Mouse (Mus musculus) MEL (cell line): ENCODE data around the gene Naga. TPM values are rescaled to one million over a fixed set of nuclear protein-coding genes. Genes with fewer than 3 reads are reported as not detected.

ENCODE experiments used
- DNase-seq: peaks from one replicate; pipeline ENCODE4 v3.0.0; 2011; ENCODE audit warnings: low read depth, low spot score
- H3K27ac ChIP-seq: 2 replicates; pipeline ENCODE4 v1.5.1; 2012; ENCODE audit warnings: low read depth, mild to moderate bottlenecking, control low read depth, low read length, moderate library complexity; ENCODE audit not compliant: control insufficient read depth
- H3K27me3 ChIP-seq, 2 experiments: fragments of 150-350 bp in 1 of 2; sonication (generic) in 1 of 2; 2 replicates each; pipeline ENCODE4 v1.6.1; 2012; ENCODE audit warnings: low read length in 2 of 2, mild to moderate bottlenecking in 2 of 2, improper control_type of control experiment in 1 of 2, moderate library complexity in 1 of 2; ENCODE audit not compliant: insufficient read depth in 2 of 2, control insufficient read depth in 1 of 2
- H3K36me3 ChIP-seq, 2 experiments: 2 replicates each; pipeline ENCODE4 v1.6.1; 2012 to 2014; ENCODE audit warnings: low read length in 2 of 2, improper control_type of control experiment in 1 of 2, inconsistent platforms in 1 of 2, mild to moderate bottlenecking in 1 of 2; ENCODE audit not compliant: insufficient read depth in 2 of 2, control insufficient read depth in 1 of 2
- H3K4me1 ChIP-seq, 2 experiments: fragments of 150-350 bp in 1 of 2; sonication (generic) in 1 of 2; 2 replicates each; pipeline ENCODE4 v1.6.1; 2012; ENCODE audit warnings: low read length in 2 of 2, improper control_type of control experiment in 1 of 2, mild to moderate bottlenecking in 1 of 2; ENCODE audit not compliant: insufficient read depth in 2 of 2, control insufficient read depth in 1 of 2
- H3K4me3 ChIP-seq, 2 experiments: fragments of 150-350 bp in 1 of 2; sonication (generic) in 1 of 2; 2 replicates each; pipeline ENCODE4 v1.5.1; 2012; ENCODE audit warnings: low read depth in 2 of 2, low read length in 2 of 2, mild to moderate bottlenecking in 2 of 2, moderate library complexity in 2 of 2, control low read depth in 1 of 2, improper control_type of control experiment in 1 of 2; ENCODE audit not compliant: control insufficient read depth in 1 of 2, insufficient read depth in 1 of 2
- H3K79me2 ChIP-seq: 2 replicates; pipeline ENCODE4 v1.6.1; 2012; ENCODE audit warnings: mild to moderate bottlenecking, low read length, moderate library complexity; ENCODE audit not compliant: control insufficient read depth, poor library complexity, insufficient read depth
- H3K9ac ChIP-seq: 2 replicates; pipeline ENCODE4 v1.6.1; 2012; ENCODE audit warnings: low read depth, mild to moderate bottlenecking, control low read depth, low read length, moderate library complexity; ENCODE audit not compliant: control insufficient read depth, poor library complexity, severe bottlenecking
- H3K9me3 ChIP-seq: fragments of 150-350 bp; sonication (generic); replicated peaks from 2 replicates; pipeline ENCODE4 v1.6.1; 2012; ENCODE audit warnings: mild to moderate bottlenecking, low read length, improper control_type of control experiment, moderate library complexity; ENCODE audit not compliant: insufficient read depth
- BHLHE40 ChIP-seq: IDR thresholded peaks from 2 replicates; pipeline ENCODE4 v1.6.1; 2012; ENCODE audit warnings: low read depth, mild to moderate bottlenecking, inconsistent platforms, low read length, improper control_type of control experiment, borderline replicate concordance
- CHD1 ChIP-seq: IDR thresholded peaks from 2 replicates; pipeline ENCODE4 v1.6.1; 2012; ENCODE audit warnings: low read depth, mild to moderate bottlenecking, inconsistent platforms, low read length, improper control_type of control experiment
- CHD2 ChIP-seq: IDR thresholded peaks from 2 replicates; pipeline ENCODE4 v1.6.1; 2011; ENCODE audit warnings: low read length, improper control_type of control experiment
- CTCF ChIP-seq, 3 experiments: IDR thresholded peaks in 2 of 3; conservative IDR thresholded peaks in 1 of 3; 2 replicates each; pipeline ENCODE4 v1.5.1; 2011 to 2012; ENCODE audit warnings: low read length in 3 of 3, low read depth in 2 of 3, mild to moderate bottlenecking in 2 of 3, improper control_type of control experiment in 1 of 3, inconsistent platforms in 1 of 3, mixed read lengths in 1 of 3, moderate library complexity in 1 of 3; ENCODE audit not compliant: control insufficient read depth in 1 of 3, insufficient read depth in 1 of 3, poor library complexity in 1 of 3, severe bottlenecking in 1 of 3
- E2F4 ChIP-seq: IDR thresholded peaks from 2 replicates; pipeline ENCODE4 v1.6.1; 2011; ENCODE audit warnings: low read depth, low read length, improper control_type of control experiment, borderline replicate concordance
- ELF1 ChIP-seq: IDR thresholded peaks from 2 replicates; pipeline ENCODE4 v1.6.1; 2014; ENCODE audit warnings: low read depth, mild to moderate bottlenecking, inconsistent platforms, low read length, improper control_type of control experiment, moderate library complexity
- EP300 ChIP-seq, 2 experiments: IDR thresholded peaks; 2 replicates each; pipeline ENCODE4 v1.6.1; 2011; ENCODE audit warnings: improper control_type of control experiment in 2 of 2, low read length in 2 of 2, low read depth in 1 of 2, mild to moderate bottlenecking in 1 of 2
- ETS1 ChIP-seq: IDR thresholded peaks from 2 replicates; pipeline ENCODE4 v1.6.1; 2012; ENCODE audit warnings: low read depth, mild to moderate bottlenecking, inconsistent platforms, low read length, improper control_type of control experiment, moderate library complexity
- GABPA ChIP-seq: IDR thresholded peaks from 2 replicates; pipeline ENCODE4 v1.6.1; 2012; ENCODE audit warnings: low read depth, mild to moderate bottlenecking, inconsistent platforms, low read length, improper control_type of control experiment, moderate library complexity
- JUND ChIP-seq: IDR thresholded peaks from 2 replicates; pipeline ENCODE4 v1.6.1; 2011; ENCODE audit warnings: low read depth, mild to moderate bottlenecking, improper control_type of control experiment, low read length
- KAT2A ChIP-seq: conservative IDR thresholded peaks from 2 replicates; pipeline ENCODE4 v1.6.1; 2012; ENCODE audit warnings: low read depth, low read length, improper control_type of control experiment, inconsistent platforms
- MAFK ChIP-seq: IDR thresholded peaks from 2 replicates; pipeline ENCODE4 v1.6.1; 2011; ENCODE audit warnings: low read depth, mild to moderate bottlenecking, low read length, improper control_type of control experiment, borderline replicate concordance
- MAX ChIP-seq: IDR thresholded peaks from 2 replicates; pipeline ENCODE4 v1.6.1; 2011; ENCODE audit warnings: low read length, improper control_type of control experiment
- MAZ ChIP-seq: IDR thresholded peaks from 2 replicates; pipeline ENCODE4 v1.6.1; 2012; ENCODE audit warnings: low read depth, mild to moderate bottlenecking, inconsistent platforms, low read length, improper control_type of control experiment
- MEF2A ChIP-seq: IDR thresholded peaks from 2 replicates; pipeline ENCODE4 v1.6.1; 2014; ENCODE audit warnings: low read depth, mild to moderate bottlenecking, inconsistent platforms, low read length, improper control_type of control experiment; ENCODE audit not compliant: poor library complexity, insufficient replicate concordance, severe bottlenecking; ENCODE audit errors: extremely low read depth
- MXI1 ChIP-seq: IDR thresholded peaks from 2 replicates; pipeline ENCODE4 v1.6.1; 2011; ENCODE audit warnings: mild to moderate bottlenecking, low read depth, low read length, improper control_type of control experiment
- MYB ChIP-seq: IDR thresholded peaks from 2 replicates; pipeline ENCODE4 v1.6.1; 2011; ENCODE audit warnings: mild to moderate bottlenecking, low read depth, low read length, improper control_type of control experiment
- MYC ChIP-seq: IDR thresholded peaks from 2 replicates; pipeline ENCODE4 v1.6.1; 2011; ENCODE audit warnings: low read depth, mild to moderate bottlenecking, low read length, improper control_type of control experiment, moderate library complexity
- NELFE ChIP-seq: IDR thresholded peaks from 2 replicates; pipeline ENCODE4 v1.6.1; 2011; ENCODE audit warnings: low read depth, low read length, improper control_type of control experiment
- NRF1 ChIP-seq: IDR thresholded peaks from 2 replicates; pipeline ENCODE4 v1.6.1; 2014; ENCODE audit warnings: low read depth, mild to moderate bottlenecking, inconsistent platforms, low read length, improper control_type of control experiment, moderate library complexity; ENCODE audit not compliant: poor library complexity, insufficient read depth, severe bottlenecking
- POLR2A ChIP-seq, 2 experiments: IDR thresholded peaks; 2 replicates each; pipeline ENCODE4 v1.6.1; 2011 to 2012; ENCODE audit warnings: low read length in 2 of 2, mild to moderate bottlenecking in 2 of 2, control low read depth in 1 of 2, improper control_type of control experiment in 1 of 2, low read depth in 1 of 2, moderate library complexity in 1 of 2; ENCODE audit not compliant: control insufficient read depth in 1 of 2, insufficient read depth in 1 of 2, poor library complexity in 1 of 2
- POLR2AphosphoS5 ChIP-seq: IDR thresholded peaks from 2 replicates; pipeline ENCODE4 v1.6.1; 2012; ENCODE audit warnings: low read depth, borderline replicate concordance, mild to moderate bottlenecking, inconsistent platforms, low read length, moderate library complexity, mixed read lengths
- RAD21 ChIP-seq: IDR thresholded peaks from 2 replicates; pipeline ENCODE4 v1.6.1; 2011; ENCODE audit warnings: mild to moderate bottlenecking, low read depth, low read length, improper control_type of control experiment
- RCOR1 ChIP-seq: IDR thresholded peaks from 2 replicates; pipeline ENCODE4 v1.6.1; 2012; ENCODE audit warnings: low read depth, mild to moderate bottlenecking, inconsistent platforms, low read length, improper control_type of control experiment
- SIN3A ChIP-seq: IDR thresholded peaks from 2 replicates; pipeline ENCODE4 v1.6.1; 2012; ENCODE audit warnings: low read length, improper control_type of control experiment, inconsistent platforms
- SMC3 ChIP-seq: IDR thresholded peaks from 2 replicates; pipeline ENCODE4 v1.6.1; 2011; ENCODE audit warnings: low read depth, low read length, improper control_type of control experiment
- TAL1 ChIP-seq: IDR thresholded peaks from 2 replicates; pipeline ENCODE4 v1.6.1; 2012; ENCODE audit warnings: mild to moderate bottlenecking, inconsistent platforms, low read length, moderate library complexity, mixed read lengths
- TBP ChIP-seq: IDR thresholded peaks from 2 replicates; pipeline ENCODE4 v1.8.0; 2011; ENCODE audit warnings: low read depth, low read length, improper control_type of control experiment
- TCF12 ChIP-seq: IDR thresholded peaks from 2 replicates; pipeline ENCODE4 v1.6.1; 2014; ENCODE audit warnings: low read depth, mild to moderate bottlenecking, inconsistent platforms, low read length, improper control_type of control experiment, moderate library complexity
- USF1 ChIP-seq: IDR thresholded peaks from 2 replicates; pipeline ENCODE4 v1.6.1; 2014; ENCODE audit warnings: low read depth, mild to moderate bottlenecking, inconsistent platforms, low read length, improper control_type of control experiment, moderate library complexity
- USF2 ChIP-seq, 2 experiments: IDR thresholded peaks; 2 replicates each; pipeline ENCODE4 v1.6.1; 2011 to 2012; ENCODE audit warnings: improper control_type of control experiment in 2 of 2, low read length in 2 of 2, borderline replicate concordance in 1 of 2, inconsistent platforms in 1 of 2, low read depth in 1 of 2, mild to moderate bottlenecking in 1 of 2; ENCODE audit not compliant: insufficient read depth in 1 of 2
- ZC3H11A ChIP-seq: IDR thresholded peaks from 2 replicates; pipeline ENCODE4 v1.6.1; 2012; ENCODE audit warnings: low read depth, mild to moderate bottlenecking, inconsistent platforms, low read length, improper control_type of control experiment
- ZKSCAN1 ChIP-seq: IDR thresholded peaks from 2 replicates; pipeline ENCODE4 v1.6.1; 2012; ENCODE audit warnings: low read depth, mild to moderate bottlenecking, inconsistent platforms, low read length, improper control_type of control experiment, moderate library complexity
- ZMIZ1 ChIP-seq: IDR thresholded peaks from 2 replicates; pipeline ENCODE4 v1.6.1; 2012; ENCODE audit warnings: low read depth, mild to moderate bottlenecking, inconsistent platforms, low read length, improper control_type of control experiment, moderate library complexity
- ZNF384 ChIP-seq: IDR thresholded peaks from 2 replicates; pipeline ENCODE4 v1.6.1; 2012; ENCODE audit warnings: low read depth, mild to moderate bottlenecking, inconsistent platforms, low read length, improper control_type of control experiment
- polyA plus RNA-seq, 2 experiments: library from polyadenylated mRNA; stranded (reverse) in 1 of 2; unstranded in 1 of 2; fragments of >175 nt in 1 of 2; fragments of >200 nt in 1 of 2; gene quantifications; 2 replicates each; pipeline versions ENCODE4 v1.2.1 to v1.2.4; 2012; ENCODE audit warnings: low replicate concordance in 2 of 2, low read depth in 1 of 2; ENCODE audit not compliant: insufficient read length in 2 of 2, insufficient read depth in 1 of 2, missing spikeins in 1 of 2
- total RNA-seq: library from RNA; depleted of rRNA; stranded (reverse); fragments of 300-350 nt; gene quantifications from 2 replicates; pipeline ENCODE4 v1.2.3, GENCODE M21; 2012

Naga gene
- total and polyA plus RNA-seq, 3 experiments = 26.4 to 59.5 TPM; not detected in 1

DNA sequence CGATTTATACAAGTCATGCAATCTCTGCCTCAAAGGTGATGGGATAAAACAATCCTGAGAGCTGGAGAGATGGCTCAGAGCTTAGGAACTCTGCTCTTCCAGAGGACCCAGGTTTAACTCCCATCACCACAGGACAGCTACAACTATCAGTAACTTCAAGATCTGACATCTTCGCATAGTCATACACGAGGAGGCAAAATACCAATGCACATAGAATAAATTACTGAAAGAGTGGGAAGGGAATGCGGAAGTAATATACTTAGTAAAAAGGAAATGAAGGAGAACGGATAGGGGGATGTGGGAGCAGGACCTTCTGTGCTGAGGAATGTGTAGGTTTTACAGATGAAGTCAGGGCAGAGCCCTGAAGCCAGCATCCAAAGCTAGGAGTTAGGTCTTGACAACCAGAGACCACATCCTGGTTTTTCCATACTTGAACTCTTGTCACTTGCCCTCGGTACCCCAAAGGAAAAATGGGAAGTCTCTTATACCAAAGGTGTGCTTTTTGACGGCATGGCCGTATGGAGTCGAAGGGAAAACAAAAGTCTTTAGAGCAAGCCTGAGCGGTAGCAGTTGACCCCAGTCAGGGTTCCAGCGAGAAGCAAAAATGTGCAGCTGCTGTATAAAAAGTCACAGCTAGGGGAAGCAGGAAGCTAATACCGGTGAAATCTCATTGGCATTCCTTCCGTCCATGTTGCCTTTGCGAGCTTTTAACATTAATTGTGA is 8.0 kb upstream of the Naga start:
- peaks cover 0 to 55% of the 10 kb centered on the region in 2 experiments; a peak in 2 of 4 replicates for H3K36me3 ChIP-seq
- H3K4me1 ChIP-seq = peaks cover 14 to 61% of the 10 kb centered on the region in 2 experiments
- DNase-seq = peak; percentile 69
- TF ChIP-seq ZC3H11A (no peak), EP300 (IDR thresholded peaks at IDR 0.05; ENCODE audit: low read depth in 1 of 2, low read length in 2 of 2) (0 out of 4 replicates have a peak, but pooled peaks of 1 of the 2 experiments have one; percentile 20), MAFK (no peak), USF2 (IDR thresholded peaks at IDR 0.05; ENCODE audit: borderline replicate concordance in 1 of 2, insufficient read depth in 1 of 2, low read depth in 1 of 2, low read length in 2 of 2) (no peak), E2F4 (no peak), ZMIZ1 (no peak), POLR2A (IDR thresholded peaks at IDR 0.05; ENCODE audit: control insufficient read depth in 1 of 2, insufficient read depth in 1 of 2, low read depth in 1 of 2, low read length in 2 of 2, poor library complexity in 1 of 2) (peak in 1 of 2 experiments; percentile 22; a peak in 1 of 4 replicates), TCF12 (no peak), CHD2 (no peak), TBP (peak; percentile 36; the same call in 1 of the 2 replicates), MYB (no peak), POLR2AphosphoS5 (no peak), BHLHE40 (no peak), USF1 (no peak), JUND (no peak), MXI1 (no peak; the same call in 1 of the 2 replicates), CTCF (IDR thresholded peaks at IDR 0.05 in 2 of 3, conservative IDR thresholded peaks at IDR 0.05 in 1 of 3; ENCODE audit: control insufficient read depth in 1 of 3, insufficient read depth in 1 of 3, low read depth in 2 of 3, low read length in 3 of 3, poor library complexity in 1 of 3, severe bottlenecking in 1 of 3) (no peak), CHD1 (no peak), KAT2A (no peak), ZNF384 (no peak), MYC (no peak), SMC3 (no peak), RAD21 (no peak), MAX (peak; percentile 49; the same call in 1 of the 2 replicates), TAL1 (no peak), ETS1 (0 out of 2 replicates have a peak, but pooled peaks have one; percentile 3), NELFE (0 out of 2 replicates have a peak, but pooled peaks have one; percentile 6), GABPA (no peak), ELF1 (peak; percentile 63; the same call in 1 of the 2 replicates), ZKSCAN1 (no peak), SIN3A (peak; percentile 12; the same call in 1 of the 2 replicates), NRF1 (no peak), MAZ (peak; percentile 53; the same call in 1 of the 2 replicates), RCOR1 (no peak), MEF2A (no peak)

More for the DNA sequence above, 8.0 kb upstream of the Naga start:
- Histone ChIP-seq H3K4me3 (peak overlapping the region; percentile 67 to 83), H3K27me3 (no peaks in the 10 kb centered on the region), H3K79me2 (peaks cover 40% of the 10 kb centered on the region), H3K9me3 (no peaks in the 10 kb centered on the region), H3K9ac (peak overlapping the region; percentile 73), H3K27ac (peak overlapping the region; percentile 87)
